Mouse (Mus musculus): Measurements from ENCODE around the gene Ldlr.
A peak's percentile ranks its signal among the peaks of the same experiment; 100 is the strongest.
"Not testable (repeated sequence)": the region's sequence is repeated elsewhere in the genome, so short reads cannot be mapped to it uniquely, and the experiment has no call there.

Gene Ldlr

DNA sequence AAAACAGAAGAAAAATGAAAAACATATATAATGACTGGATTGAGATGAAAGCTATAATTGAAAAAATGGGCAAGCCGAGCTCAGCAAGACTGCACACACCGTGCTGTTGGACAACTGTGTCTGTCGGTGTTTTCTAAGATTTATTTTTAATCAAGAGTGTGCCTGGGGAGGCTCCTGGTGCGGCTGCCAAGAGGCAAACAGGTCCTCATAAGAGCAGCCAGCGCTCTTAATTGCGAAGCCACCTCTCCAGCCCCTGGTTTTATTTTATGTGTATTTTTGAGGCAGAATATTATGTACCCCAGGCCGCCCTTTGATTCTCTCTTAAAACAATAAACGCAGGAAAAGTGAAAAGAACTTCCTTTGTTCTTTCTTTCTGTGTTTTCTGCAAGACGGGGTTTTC is 65.0 kb downstream of the Ldlr start:
- DNase-seq (ENCODE audit: low spot score in 2 of 2), result no peak

DNA sequence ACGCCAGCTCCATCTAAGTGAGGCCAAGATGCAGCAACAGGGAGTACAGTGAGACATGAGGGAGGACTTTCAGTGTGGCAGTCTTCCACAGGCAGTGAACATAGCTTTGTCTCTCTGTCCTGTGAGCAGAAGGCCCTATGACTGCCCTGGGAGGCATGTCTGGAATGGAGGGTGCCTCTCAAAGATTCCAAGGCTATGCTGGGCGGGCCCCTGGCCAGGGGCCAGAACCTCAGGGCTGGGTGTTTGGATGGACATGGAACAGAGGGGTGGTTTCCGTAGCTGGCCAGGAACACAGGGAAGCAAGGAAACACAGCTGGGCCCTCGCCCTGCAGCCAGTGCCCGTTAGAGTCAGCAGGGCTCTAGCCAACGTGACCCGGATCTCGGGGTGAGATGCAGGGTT is 68.6 kb downstream of the Ldlr start:
- no peak for DNase-seq (ENCODE audit: low spot score in 2 of 2)

DNA sequence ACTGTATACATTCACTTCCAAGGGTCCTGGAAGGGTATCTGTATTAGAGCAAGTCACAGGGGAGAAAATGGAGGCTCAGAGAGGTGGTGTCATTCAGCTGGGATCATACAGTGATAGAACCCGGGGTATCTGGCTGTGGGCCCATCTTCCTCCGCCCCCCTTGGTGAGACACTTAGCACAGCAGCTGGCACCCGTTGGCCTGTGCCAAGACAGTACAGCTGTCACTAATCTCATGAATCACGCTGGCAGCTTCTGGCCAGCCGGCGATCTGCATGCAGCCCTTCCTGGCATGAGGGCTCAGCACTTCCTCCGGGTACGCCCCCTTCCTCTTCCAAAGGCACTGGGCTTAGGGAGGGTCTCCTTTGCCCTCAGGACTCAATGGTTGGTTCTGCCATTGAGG is 69.4 kb downstream of the Ldlr start:
- DNase-seq (ENCODE audit: low spot score in 2 of 2), result peak; percentile 56 to 57

DNA sequence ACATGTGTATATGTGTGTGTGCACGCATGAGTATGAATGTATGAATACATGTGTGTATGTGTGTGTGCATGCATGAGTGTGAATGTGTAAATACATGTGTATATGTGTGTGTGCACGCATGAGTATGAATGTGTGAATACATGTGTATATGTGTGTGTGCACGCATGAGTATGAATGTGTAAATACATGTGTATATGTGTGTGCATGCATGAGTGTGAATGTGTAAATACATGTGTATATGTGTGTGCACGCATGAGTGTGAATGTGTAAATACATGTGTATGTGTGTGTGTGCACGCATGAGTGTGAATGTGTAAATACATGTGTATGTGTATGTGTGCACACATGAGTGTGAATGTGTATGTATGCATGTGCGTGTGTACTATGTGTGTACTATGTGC is 70.2 kb downstream of the Ldlr start:
- not testable (repeated sequence) for DNase-seq (ENCODE audit: low spot score in 2 of 2)

DNA sequence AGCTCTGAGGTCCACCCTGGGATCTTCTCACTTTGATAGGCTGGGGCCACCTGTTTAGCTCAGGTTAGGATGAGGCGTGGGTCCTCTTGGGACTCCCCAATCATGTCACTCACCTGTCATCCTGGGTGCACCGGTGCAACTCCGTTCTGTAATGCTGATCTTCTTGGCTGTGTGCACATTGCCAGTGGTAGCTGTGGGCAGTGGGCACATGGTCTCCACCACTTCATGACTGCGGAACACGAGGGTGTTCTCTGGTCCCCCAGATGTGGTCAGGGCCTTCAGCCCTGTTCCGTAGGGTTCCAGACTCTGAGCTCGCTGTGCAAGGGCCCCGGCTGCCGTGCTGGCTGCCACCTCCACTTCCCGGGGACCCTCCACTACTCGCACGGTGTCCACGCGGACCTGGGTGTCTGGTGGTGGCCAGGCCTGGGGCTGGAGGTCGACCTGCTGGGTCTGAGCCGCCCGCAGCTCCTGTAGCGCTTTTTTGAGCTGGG is 71.1 kb downstream of the Ldlr start:
- DNase-seq (ENCODE audit: low spot score in 2 of 2), result no peak

DNA sequence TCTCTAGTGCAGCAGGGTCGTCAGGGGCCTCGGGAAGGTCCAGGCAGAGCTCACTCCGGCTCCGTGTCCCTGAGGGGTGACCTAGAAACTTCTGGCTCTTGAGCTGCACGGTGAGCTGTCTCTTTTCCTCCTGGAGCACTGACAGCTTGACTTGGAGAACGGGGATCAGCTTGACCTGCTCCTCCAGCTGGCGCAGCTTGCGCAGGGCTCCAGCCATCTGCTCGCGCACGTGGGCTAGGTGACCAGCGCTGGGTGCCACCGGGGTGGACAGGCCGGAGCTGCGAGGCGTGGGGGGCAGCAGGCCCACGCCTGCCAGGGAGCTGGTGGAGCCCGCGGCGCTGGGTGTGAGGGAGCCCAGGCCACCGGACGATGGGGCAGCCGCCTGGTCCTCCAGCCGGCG is 71.6 kb downstream of the Ldlr start:
- DNase-seq (ENCODE audit: low spot score in 2 of 2), result no peak

DNA sequence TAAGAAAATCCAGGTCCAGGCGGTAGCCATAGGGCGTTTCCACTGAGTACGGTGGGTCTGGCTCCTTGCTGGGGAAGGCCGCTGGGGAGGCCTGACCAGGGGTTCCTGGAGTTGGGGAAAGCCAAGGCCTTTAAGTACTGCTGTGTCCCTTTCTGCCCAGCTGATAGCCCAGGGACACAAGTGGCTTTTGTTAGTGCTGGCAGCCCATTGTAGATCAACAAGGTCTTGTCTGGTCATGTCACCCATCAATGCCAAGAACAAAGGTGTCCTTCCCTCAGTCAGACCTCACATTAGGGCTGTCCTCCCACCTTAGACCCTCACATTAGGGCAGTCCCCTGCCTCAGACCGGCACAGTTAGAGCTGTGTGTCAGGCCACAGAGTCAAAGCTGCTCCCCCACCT is 72.3 kb downstream of the Ldlr start:
- no peak for DNase-seq (ENCODE audit: low spot score in 2 of 2)

DNA sequence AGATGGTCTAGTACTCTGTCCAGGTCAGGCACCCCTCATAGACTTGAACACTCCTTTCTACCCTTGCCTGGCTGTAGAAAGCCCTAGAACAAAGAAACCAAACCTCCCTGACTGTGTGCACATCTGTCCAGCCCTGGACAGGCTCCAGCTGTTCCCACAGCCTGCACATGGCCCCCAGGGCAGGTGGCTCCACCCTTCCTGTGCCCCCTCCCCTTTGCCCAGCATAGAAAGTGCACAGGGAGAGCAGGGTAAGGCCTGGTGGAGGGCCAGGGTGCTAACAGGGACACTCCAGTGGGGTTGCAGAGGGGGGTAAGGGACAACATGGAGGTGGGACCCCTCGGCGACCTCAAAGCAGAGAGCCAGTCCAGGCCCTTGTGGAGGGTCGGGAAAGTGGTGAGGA is 73.0 kb downstream of the Ldlr start:
- DNase-seq (ENCODE audit: low spot score in 2 of 2), result no peak

DNA sequence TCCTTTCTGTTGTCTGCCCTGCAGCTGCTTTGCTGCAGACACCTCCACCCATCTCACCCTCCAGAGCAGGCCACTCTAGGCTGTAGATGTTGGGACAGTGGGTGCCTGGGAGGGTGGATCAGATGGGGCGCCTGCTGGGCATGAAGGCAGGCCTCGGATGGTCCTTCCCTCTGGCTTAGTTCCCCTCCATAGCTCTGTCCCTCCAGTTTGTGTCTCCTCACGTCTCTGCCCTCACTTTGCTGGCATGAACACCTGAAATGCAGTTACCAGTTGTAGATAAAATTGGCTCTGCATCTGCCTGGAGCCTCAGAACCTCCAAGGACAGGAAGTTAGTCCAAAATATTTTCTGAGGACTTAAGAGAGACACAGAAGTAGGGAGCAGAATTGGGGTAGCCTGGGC is 73.6 kb downstream of the Ldlr start:
- DNase-seq (ENCODE audit: low spot score in 2 of 2), result no peak

DNA sequence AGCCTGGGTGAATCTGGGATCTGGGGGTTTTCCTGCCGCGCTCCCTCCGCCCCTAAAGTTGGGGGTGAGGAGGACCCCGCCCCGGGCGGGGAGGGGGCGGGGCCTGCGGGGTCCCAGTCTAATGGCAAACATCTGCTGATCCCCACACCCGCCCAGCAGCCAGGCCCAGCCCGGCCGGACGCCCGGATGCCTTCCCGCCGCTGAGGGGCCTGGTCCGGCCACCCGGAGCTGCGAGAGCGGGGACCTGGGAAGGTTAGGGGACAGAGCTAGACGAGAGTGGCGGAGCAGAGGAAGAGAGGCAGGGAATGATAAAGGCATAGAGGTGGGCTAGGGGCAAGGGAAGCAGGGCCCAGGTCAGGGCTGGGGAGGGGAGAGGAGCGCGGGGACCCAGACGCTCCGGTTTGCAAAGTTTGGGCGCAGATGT is 74.7 kb downstream of the Ldlr start:
- no peak for DNase-seq (ENCODE audit: low spot score in 2 of 2)

DNA sequence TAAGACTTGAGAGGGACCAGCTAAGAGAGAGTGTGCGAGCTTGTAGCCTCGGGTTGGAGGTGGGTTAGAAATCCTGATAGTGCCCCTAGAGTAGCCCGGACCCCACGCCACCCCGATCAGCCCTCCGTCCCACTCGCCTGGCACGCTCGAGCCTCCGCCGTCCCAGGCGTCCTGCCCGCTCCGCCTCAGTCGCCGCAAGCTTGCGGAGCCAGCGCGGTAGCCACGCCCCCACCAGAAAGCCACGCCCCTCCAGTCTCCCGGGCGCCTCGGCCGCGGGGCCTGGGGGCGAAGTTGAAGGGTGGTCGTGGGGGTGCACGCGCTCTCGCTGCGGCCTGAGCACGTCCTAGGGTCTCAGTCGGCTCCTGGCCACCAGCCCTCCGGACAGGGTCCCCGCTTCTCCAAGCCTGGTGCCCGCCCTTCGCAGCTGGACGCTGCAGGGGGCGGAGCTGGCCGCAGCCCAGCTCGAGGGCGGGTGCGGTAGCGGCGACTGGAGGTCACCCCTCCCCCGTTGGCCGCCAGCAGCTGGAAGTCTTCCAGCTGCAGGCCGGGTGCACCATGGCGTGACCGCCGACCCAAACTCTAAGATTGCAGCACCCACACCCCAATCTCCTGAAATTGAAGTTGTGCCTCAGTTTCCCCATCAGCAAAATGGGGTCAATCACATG is 75.2 kb downstream of the Ldlr start, which contains the start of gene Kank2:
TSS of gene Kank2 (minus strand) at position 400 of the 665 bp plus-strand sequence.
- peak; percentile 40 to 67 for DNase-seq (ENCODE audit: low spot score in 2 of 2)

DNA sequence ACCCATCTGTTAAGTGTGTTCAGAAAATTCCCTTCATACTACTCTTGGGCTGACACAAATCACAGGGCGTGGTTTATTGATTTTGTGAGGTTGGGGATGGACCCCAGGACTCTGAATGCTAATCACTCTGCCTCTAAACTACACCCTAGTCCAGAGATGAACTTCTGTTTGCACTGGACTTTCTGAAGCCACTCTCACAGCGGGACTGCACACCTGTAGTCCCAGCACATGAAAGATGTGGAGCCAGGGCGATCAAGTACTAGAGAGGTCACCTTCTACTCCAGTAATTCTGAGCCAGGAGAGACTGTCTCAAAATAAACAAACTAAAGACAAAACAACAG is 75.7 kb downstream of the Ldlr start:
- DNase-seq (ENCODE audit: low spot score in 2 of 2), result no peak

All from right cerebral cortex, adult 2 months (tissue).